Mouse (Mus musculus) kidney, adult 18-20 months (tissue): ENCODE data around the gene Insrr.
"Not testable (repeated sequence)": the region's sequence is repeated elsewhere in the genome, so short reads cannot be mapped to it uniquely, and the experiment has no call there.

Source experiments
- DNase-seq: peaks from one replicate; pipeline ENCODE4 v3.0.0; 2021

Insrr gene

GRCm38 (mm10) chr3:87783282-87784023, 13.3 kb upstream of the Insrr start:
- DNase-seq, result no peak

- DNase-seq, result no peak
Measured at GRCm38 (mm10) chr3:87785156-87785555, 11.6 kb upstream of the Insrr start.

GRCm38 (mm10) chr3:87785626-87786214, 11.0 kb upstream of the Insrr start:
- DNase-seq, result no peak

GRCm38 (mm10) chr3:87789248-87789647, 7.5 kb upstream of the Insrr start:
- DNase-seq, result no peak

GRCm38 (mm10) chr3:87789768-87790167, 7.0 kb upstream of the Insrr start:
- no peak for DNase-seq

- DNase-seq, result peak; percentile 33
Measured at GRCm38 (mm10) chr3:87794922-87795325, 1.8 kb upstream of the Insrr start, which contains the start of gene Ntrk1. Ntrk1 (minus strand) TSS chr3:87795162.

GRCm38 (mm10) chr3:87795336-87796277, 1.1 kb upstream of the Insrr start:
- peak; percentile 65 for DNase-seq

- DNase-seq, result no peak
Measured at GRCm38 (mm10) chr3:87801681-87802080, 4.9 kb downstream of the Insrr start.

GRCm38 (mm10) chr3:87804038-87804677, 7.4 kb downstream of the Insrr start:
- no peak for DNase-seq

- no peak for DNase-seq
Measured at GRCm38 (mm10) chr3:87809322-87809962, 12.7 kb downstream of the Insrr start.

GRCm38 (mm10) chr3:87811297-87811696, 14.5 kb downstream of the Insrr start:
- no peak for DNase-seq

- no peak for DNase-seq
Measured at GRCm38 (mm10) chr3:87812413-87812812, 15.7 kb downstream of the Insrr start.

- no peak for DNase-seq
Measured at GRCm38 (mm10) chr3:87812873-87813272, 16.1 kb downstream of the Insrr start.

- no peak for DNase-seq
Measured at GRCm38 (mm10) chr3:87816166-87816565, 19.4 kb downstream of the Insrr start.

GRCm38 (mm10) chr3:87816646-87817093, 19.9 kb downstream of the Insrr start:
- DNase-seq, result peak; percentile 79

- DNase-seq, result no peak
Measured at GRCm38 (mm10) chr3:87818226-87818625, 21.5 kb downstream of the Insrr start.

- DNase-seq, result not testable (repeated sequence)
Measured at GRCm38 (mm10) chr3:87824206-87824605, 27.5 kb downstream of the Insrr start, which contains the start of gene Pear1. Pear1 (minus strand) TSS chr3:87824306.

GRCm38 (mm10) chr3:87828435-87828834, 31.7 kb downstream of the Insrr start:
- no peak for DNase-seq

- DNase-seq, result no peak
Measured at GRCm38 (mm10) chr3:87829025-87829424, 32.3 kb downstream of the Insrr start.

- no peak for DNase-seq
Measured at GRCm38 (mm10) chr3:87832109-87832859, 35.5 kb downstream of the Insrr start.

- peak; percentile 25 for DNase-seq
Measured at GRCm38 (mm10) chr3:87833482-87833881, 36.7 kb downstream of the Insrr start.
